Mouse (Mus musculus) B cell, adult 2 months (primary cell): Measurements from ENCODE around the gene Gm40193.

ENCODE experiments used
- DNase-seq, 2 experiments: peaks; one replicate each; pipeline ENCODE4 v3.0.0; 2022

The Gm40193 gene

DNA sequence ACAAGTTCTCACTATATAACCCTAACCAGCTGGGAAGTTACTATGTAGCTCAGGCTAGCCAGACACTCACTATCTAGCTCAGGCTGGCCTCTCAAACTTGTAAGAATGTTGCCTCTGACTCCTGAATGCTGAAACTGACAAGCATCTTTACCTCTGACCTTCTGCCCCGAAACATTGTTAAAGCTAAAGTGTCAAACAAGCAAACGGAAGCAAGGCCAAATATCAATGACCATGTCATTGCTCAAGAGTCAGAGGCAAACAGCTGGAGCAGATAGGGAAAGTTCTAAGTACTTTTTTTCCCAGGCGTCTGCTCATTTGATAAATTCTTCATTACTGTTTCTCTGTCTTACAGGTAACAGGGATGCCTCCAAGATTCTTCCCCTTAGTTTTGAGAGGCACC, 30.7 kb downstream of the Gm40193 start:
- no peak for DNase-seq

GRCm38 (mm10) chr11:70500476-70500812, 32.3 kb downstream of the Gm40193 start:
- no peak for DNase-seq

DNA sequence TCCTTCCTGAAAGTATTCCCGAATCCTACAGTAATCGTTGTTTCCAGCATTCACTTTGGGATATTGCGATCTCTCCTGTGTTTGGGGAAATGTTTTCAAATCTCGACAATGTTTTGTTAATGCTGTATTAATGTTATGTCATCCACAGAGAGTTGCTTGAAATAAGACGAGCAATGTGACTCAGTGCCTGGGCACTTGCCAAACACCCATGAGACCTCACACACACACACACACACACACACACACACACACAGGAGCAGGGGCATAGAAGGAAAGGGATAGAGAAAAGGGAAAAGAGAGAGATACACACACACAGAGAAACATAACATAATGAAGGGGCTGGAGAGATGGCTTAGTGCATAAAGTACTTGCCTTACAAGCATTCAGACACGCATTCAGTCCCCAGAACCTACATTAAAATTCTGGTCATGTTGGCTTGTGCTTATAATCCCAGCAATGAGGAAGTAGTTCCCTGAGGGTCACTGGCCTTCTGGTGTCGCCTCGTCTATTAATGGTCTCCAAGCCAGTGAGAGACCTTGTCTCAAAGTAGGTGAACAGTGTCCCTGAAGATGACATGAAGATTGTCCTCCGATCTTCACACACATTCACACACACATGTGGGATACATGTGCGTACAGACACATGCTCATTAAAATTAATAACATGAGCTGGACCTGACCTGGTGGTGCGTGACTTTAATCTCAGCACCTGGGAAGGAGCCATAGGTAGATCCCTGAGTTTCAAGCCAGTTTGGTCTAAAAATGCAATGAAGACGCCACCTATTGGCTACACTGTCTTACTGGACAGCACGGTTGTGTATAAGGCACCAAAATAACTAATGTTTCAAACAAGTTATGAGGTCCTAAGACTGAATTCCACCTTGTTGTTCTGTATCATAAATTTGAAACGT, 32.9 kb downstream of the Gm40193 start:
- DNase-seq = peak; percentile 11 to 18

DNA sequence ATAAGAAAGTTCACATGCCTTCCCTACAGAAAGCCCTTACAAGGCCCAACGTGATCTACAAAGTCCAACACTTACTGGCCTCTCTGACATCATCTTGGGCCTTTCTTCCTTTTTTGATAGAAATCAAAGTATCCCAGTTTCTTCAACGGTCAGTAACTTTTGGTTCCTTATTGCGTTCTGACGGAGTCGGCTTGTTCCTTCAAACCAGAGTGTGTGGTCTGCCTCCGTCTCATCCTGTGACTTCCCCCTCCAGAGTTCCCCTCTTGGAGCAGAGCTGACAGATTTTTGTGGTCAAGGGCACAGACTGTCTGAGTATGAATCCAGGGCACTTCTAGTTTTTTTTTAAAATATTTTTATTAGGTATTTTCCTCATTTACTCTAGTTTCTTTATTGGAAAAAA, 43.1 kb downstream of the Gm40193 start:
- DNase-seq = no peak

DNA sequence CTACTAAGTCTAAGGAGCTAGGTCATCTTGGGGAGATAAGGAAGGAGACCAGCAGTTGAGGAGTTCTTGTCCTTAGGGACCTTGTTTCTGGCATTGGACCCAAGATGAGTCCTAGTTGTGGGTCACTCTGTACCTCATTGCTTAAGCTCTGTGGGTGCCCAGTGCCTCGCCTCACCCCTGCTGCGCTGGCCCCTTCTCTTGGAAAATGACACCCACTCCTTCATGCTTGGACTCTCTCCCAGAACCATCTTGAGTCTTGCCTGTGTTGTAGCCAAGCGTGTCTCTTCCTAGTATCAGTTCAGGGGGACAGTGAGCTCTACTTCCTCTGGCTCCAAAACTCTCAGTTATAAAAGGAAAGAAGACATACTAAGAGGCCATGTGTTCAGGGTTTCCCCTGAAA, 43.6 kb downstream of the Gm40193 start:
- no peak for DNase-seq

DNA sequence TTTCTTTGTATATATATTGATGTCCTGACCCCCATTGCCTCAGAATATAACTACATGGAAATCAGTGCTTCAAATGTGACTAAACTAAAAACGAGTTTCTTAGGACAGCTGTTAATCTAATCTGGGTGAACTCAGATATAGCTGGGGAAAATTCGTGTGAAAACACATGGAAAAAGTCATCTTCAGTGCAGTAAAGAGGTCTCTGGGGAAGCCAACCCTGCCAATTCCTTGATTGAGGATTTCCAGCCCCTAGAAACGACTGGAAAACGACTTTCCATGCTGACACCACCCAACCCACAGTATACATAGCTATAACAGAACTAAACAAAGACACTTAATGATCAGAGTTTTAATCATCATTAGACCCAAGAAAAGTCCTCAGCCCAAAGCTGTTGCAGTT, 44.9 kb downstream of the Gm40193 start:
- no peak for DNase-seq

GRCm38 (mm10) chr11:70485498-70485897, 47.2 kb downstream of the Gm40193 start:
- DNase-seq = no peak
